Mouse (Mus musculus) left cerebral cortex, adult 18-20 months (tissue): ENCODE measurements around the gene 9130213A22Rik. TPM values are rescaled to one million over a fixed set of nuclear protein-coding genes. Genes with fewer than 3 reads are reported as not detected.

ENCODE experiments used
- DNase-seq, 2 experiments: peaks; one replicate each; pipeline ENCODE4 v3.0.0; 2021 to 2022; ENCODE audit warnings: low spot score in 2 of 2, mixed read lengths in 1 of 2
- long read RNA-seq, 2 experiments: library from polyadenylated mRNA; stranded (forward); transcript quantifications; one replicate each; pipeline ENCODE4 v2.0.0; 2021
- total RNA-seq, 2 experiments: library from RNA; stranded (reverse); gene quantifications; 2 replicates each; pipeline ENCODE4 v1.2.3; 2021

Gene 9130213A22Rik
- under 1 TPM; 0.53 to 0.98 TPM for total RNA-seq
- long read RNA-seq, experiment 1, partial matches to known transcripts, result 0 of 3 reads
- long read RNA-seq, experiment 1, other reads (novel, unspliced or antisense), result 1 of 3 reads
- long read RNA-seq, experiment 2, partial matches to known transcripts, result 1 of 2 reads
- long read RNA-seq, experiment 2, other reads (novel, unspliced or antisense), result 1 of 2 reads

- DNase-seq, result peak; percentile 80 to 86
Measured at GRCm38 (mm10) chr11:69122336-69122951, at the start of gene 9130213A22Rik. Gene 9130213A22Rik (minus strand): TSS chr11:69122589.

- peak; percentile 57 to 64 for DNase-seq
Measured at GRCm38 (mm10) chr11:69171626-69172025, 49.2 kb upstream of the 9130213A22Rik start.

- DNase-seq, result peak; percentile 76 to 82
Measured at GRCm38 (mm10) chr11:69169313-69169712, 46.9 kb upstream of the 9130213A22Rik start.

DNA sequence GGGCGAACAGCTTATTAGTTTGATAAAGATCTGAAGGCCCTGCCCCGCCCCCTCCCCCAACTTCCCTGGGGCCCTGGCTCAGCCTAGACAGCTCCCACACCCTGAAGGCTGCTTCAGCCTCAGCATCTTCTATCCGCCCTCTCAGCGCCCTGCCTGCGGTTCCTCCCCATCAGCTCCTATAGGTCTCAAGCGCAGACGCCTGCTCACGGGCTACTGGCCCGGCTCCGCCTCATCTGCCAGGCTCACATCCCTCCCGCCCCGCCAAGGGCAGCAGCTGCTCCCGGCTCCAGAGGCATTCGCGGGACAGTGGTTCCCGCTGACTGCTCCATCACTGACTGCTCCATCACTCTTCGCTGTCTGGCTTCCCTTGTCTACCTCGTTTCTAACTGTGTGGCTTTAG, 34.4 kb upstream of the 9130213A22Rik start, which contains the start of gene Alox12b:
Alox12b (plus strand) TSS at position 190 of the 400 bp plus-strand sequence.
- DNase-seq, result peak; percentile 49 to 54

DNA sequence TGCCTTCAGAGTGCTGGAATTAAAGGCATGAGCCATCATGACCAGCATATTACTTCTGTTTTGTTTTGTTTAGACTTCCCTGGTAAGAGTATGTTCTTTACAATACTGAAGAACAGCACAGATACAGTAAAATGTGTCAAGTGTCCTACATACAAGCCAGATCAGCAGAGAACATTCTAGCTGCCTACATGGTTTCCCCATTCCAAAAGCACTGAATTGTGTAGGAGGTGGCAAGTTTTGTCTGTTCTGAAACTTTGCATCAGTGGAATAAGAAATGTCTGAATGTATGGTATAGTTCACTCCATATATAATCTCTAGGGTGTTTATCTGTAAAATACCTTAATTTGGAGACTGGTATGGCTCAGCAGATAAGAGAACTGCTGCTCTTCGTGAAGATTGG, 33.0 kb upstream of the 9130213A22Rik start:
- no peak for DNase-seq

GRCm38 (mm10) chr11:69153831-69154230, 31.4 kb upstream of the 9130213A22Rik start:
- no peak for DNase-seq

- no peak for DNase-seq
Measured at GRCm38 (mm10) chr11:69151004-69151403, 28.6 kb upstream of the 9130213A22Rik start.

DNA sequence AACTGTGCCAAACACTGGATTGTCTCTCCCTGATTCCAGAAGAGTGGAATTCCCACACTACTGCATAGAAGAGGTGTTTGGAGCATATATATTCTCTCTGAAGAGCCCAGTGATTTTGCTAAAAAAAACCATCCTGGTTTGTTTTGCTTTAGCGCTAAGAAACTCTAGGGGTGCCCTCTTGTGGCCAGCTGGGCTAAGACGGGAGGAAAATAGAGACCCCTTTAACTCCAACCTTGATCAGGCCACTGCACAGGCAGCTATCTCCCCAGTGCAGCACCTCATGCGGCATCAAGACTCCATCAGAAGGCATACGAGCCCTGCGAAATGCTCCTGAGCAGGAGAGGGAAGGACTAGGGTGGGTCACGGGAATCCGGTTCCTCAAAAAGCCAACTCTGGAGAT, 28.1 kb upstream of the 9130213A22Rik start:
- DNase-seq, result peak; percentile 63 to 67

- DNase-seq, result no peak
Measured at GRCm38 (mm10) chr11:69149728-69150127, 27.3 kb upstream of the 9130213A22Rik start.

DNA sequence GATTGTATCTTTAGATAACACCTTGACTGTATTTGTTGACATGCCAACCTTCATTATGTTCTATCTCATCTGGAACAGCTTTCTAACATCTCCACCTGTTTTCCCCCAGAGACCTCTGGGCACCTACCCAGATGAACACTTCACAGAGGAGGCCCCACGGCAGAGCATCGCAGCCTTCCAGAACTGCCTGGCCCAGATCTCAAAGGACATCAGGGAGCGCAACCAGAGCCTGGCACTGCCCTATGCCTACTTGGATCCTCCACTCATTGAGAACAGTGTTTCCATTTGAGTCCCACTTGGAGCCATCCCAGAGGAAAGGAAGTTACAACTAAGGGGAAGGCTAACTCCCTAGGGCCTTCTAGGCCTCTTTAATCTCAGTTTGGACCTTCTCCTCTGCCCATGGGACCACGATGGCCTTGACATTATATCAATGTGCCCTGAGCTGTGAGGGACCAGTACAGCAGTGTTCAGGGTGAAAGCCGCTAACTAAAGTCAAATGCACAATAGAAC, 26.1 kb upstream of the 9130213A22Rik start:
- DNase-seq, result no peak

DNA sequence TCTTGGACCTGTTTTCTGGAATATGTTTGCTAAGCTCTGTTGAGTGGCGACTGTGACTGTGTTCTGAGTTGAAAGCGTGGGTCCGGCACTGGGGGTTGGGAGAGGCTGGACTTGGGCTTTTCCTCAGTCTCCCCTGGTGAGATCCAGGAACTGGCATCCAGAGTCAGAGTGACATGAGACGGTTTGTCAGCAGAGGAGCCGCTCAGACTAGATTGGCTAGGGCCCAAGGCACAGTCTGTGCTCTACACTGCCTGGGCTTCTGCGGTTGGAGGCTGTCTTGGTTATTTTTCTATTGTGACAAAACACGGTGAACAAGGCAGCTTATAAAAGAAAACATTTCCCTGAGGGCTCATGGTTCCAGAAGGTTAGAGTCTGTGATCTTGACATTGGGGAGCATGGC, 25.2 kb upstream of the 9130213A22Rik start:
- DNase-seq, result no peak

GRCm38 (mm10) chr11:69135361-69135760, 13.0 kb upstream of the 9130213A22Rik start:
- DNase-seq, result no peak

DNA sequence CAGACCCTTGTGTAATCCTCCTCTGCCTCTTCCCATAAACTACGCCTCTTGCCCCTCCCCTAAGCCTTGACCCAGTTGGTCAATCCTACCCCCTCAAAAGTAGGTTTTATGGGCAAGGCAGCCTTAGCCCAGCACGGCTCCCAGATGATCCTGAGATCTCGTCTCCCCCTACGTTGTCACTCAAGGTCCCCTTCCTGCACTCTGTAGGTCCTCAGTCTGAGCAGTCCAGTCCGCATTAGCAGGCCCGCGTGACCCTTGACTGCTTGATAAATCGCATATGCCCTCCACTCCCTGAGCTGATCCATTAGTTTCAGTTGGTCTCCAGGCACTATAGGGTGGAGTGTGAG, 12.2 kb upstream of the 9130213A22Rik start:
- DNase-seq, result no peak

GRCm38 (mm10) chr11:69133923-69134621, 11.7 kb upstream of the 9130213A22Rik start:
- peak; percentile 81 to 86 for DNase-seq

GRCm38 (mm10) chr11:69133566-69133922, 11.2 kb upstream of the 9130213A22Rik start:
- no peak for DNase-seq

DNA sequence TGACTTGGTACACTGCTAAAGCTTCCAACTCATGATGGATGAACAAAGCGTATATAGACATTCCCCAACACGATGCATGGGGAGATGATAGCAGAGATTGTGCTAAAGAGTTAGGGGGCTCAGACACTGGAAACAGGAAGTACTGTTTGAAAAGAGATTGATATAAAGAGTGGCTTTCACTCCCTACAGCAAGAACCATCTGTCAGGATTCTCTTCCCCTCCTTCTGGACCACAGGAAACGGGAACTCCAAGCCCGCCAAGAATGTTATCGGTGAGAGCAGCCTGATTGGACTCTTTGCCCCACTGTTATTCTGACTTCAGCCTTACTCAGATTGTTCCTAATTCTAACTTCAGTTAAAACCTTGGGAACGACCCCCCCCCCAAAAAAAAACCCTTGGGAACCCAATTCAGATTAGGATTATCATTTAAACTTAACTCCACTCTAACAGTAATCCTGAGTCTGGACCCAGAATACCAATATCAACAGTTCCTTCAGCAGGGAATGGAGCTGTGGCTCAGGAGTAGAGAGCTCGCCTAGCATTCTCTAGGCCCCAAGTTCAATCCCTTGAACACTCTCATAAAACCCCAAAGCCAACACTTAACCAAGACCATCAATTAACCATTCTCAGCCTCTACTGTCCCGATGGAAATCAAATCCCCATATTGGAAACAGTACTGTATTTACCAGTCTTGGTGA, 6.2 kb upstream of the 9130213A22Rik start:
- DNase-seq, result no peak

- no peak for DNase-seq
Measured at GRCm38 (mm10) chr11:69126706-69127095, 4.3 kb upstream of the 9130213A22Rik start.

GRCm38 (mm10) chr11:69125919-69126705, 3.7 kb upstream of the 9130213A22Rik start:
- no peak for DNase-seq

DNA sequence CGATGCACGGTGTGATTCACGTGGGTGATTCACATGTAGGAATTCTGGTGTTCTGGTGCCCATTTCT, 3.3 kb upstream of the 9130213A22Rik start, which contains the start of gene Aloxe3:
Aloxe3 (plus strand) TSS at position 45 of the 67 bp plus-strand sequence.
- DNase-seq, result no peak

DNA sequence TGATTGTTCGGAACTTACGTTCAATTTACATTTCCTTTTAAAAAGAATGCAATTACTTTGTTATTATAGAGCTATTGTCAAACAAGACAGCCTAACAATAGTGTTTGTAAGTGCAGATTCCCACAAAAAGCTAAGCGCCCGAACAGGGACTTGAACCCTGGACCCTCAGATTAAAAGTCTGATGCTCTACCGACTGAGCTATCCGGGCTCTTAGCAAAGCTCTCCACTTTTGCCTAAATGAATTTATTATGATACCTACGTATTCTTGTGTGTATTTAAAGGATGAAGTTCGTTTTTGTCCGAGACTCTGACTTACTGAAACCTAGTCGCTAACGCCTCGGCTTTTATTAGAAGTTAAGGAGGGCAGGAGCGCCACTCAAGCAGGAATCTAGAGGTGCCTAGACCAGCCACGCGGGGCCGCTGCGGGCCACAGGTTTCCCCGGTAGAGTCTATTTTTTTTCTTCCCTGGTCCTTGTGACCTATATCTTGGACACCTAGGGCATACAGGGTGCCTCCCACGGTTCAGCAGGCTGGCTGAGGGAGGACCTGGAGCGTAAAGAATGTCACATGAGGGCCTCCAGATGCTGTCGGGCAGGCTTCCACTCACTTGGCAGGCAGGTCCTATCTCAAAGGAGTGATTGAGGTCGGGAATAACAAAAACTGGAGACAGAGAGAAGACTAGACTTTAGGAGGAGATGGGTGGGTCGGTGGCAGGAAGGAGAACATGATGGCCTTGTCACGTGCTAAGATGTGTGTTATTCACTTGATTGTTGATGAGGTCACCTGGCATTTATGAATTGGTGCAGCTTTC, 2.9 kb upstream of the 9130213A22Rik start:
- DNase-seq, result peak; percentile 76 to 78

GRCm38 (mm10) chr11:69124498-69124847, 2.1 kb upstream of the 9130213A22Rik start:
- DNase-seq, result peak; percentile 68 to 73
